Mouse (Mus musculus) liver, adult 2 months (tissue): ENCODE measurements around the gene Stat3. TPM values are rescaled to one million over a fixed set of nuclear protein-coding genes. Genes with fewer than 3 reads are reported as not detected.

Experiments used
- DNase-seq: peaks from one replicate; pipeline ENCODE4 v3.0.0-alpha.2; 2011; ENCODE audit warnings: low read depth, low spot score; ENCODE audit errors: extremely low read depth
- H3K27ac ChIP-seq: fragments of 200-500 bp; replicated peaks from 2 replicates; pipeline ENCODE4 v1.5.1; 2012; ENCODE audit warnings: low read depth, mild to moderate bottlenecking, control low read depth, inconsistent platforms, low read length; ENCODE audit not compliant: insufficient read depth
- H3K27me3 ChIP-seq: fragments of 200-500 bp; 2 replicates; pipeline ENCODE4 v1.6.1; 2012; ENCODE audit warnings: mild to moderate bottlenecking, moderate library complexity, low read length, inconsistent platforms; ENCODE audit not compliant: control insufficient read depth, insufficient read depth
- H3K36me3 ChIP-seq: fragments of 200-500 bp; 2 replicates; pipeline ENCODE4 v1.6.1; 2012; ENCODE audit warnings: low read length, inconsistent platforms; ENCODE audit not compliant: control insufficient read depth, insufficient read depth
- H3K4me1 ChIP-seq: fragments of 200-500 bp; 2 replicates; pipeline ENCODE4 v1.6.1; 2011; ENCODE audit warnings: low read length; ENCODE audit not compliant: control insufficient read depth, insufficient read depth
- H3K4me3 ChIP-seq: fragments of 200-500 bp; 2 replicates; pipeline ENCODE4 v1.5.1; 2011; ENCODE audit warnings: low read depth, mild to moderate bottlenecking, control low read depth, low read length, moderate library complexity; ENCODE audit not compliant: insufficient read depth
- H3K79me2 ChIP-seq: fragments of 200-500 bp; 2 replicates; pipeline ENCODE4 v1.6.1; 2012; ENCODE audit warnings: inconsistent platforms, mild to moderate bottlenecking, low read length, moderate library complexity; ENCODE audit not compliant: control insufficient read depth, insufficient read depth
- H3K9ac ChIP-seq: fragments of 200-500 bp; 2 replicates; pipeline ENCODE4 v1.6.1; 2012; ENCODE audit warnings: low read depth, mild to moderate bottlenecking, control low read depth, inconsistent platforms, low read length
- CTCF ChIP-seq: fragments of 200-500 bp; IDR thresholded peaks from 2 replicates; pipeline ENCODE4 v1.5.1; 2011; ENCODE audit warnings: low read depth, low read length, control low read depth
- POLR2A ChIP-seq: fragments of 200-500 bp; IDR thresholded peaks from 2 replicates; pipeline ENCODE4 v1.6.1; 2011; ENCODE audit warnings: low read length, control low read depth; ENCODE audit not compliant: insufficient read depth; ENCODE audit errors: extremely low read depth
- WGBS: fragments of 180-500 bp; shearing (Covaris S2); methylation state at CpG from one replicate; pipeline ENCODE4 v1.1.7; 2018; 5-methylcytosine and 5-hydroxymethylcytosine counted together
- polyA plus RNA-seq: library from polyadenylated mRNA; depleted of rRNA; stranded (reverse); fragments of >200 nt; gene quantifications from 2 replicates; pipeline ENCODE4 v1.2.3, GENCODE M21; 2012
- total RNA-seq: library from RNA; depleted of rRNA; stranded (reverse); fragments of >200 nt; gene quantifications from 2 replicates; pipeline ENCODE4 v1.2.3, GENCODE M21; 2014

The Stat3 gene
- total and polyA plus RNA-seq, 2 experiments = 58.5 to 60.4 TPM

GRCm38 (mm10) chr11:100904580-100905351 lies 34.6 kb downstream of the Stat3 start:
- Histone ChIP-seq H3K4me1 (peaks cover 4% of the 10 kb centered on the region; the same call in 1 of the 2 replicates), H3K27me3 (no peaks in the 10 kb centered on the region), H3K27ac (no peak overlapping the region), H3K79me2 (no peaks in the 10 kb centered on the region; the same call in 1 of the 2 replicates), H3K9ac (no peak overlapping the region), H3K36me3 (peaks cover 80% of the 10 kb centered on the region), H3K4me3 (no peak overlapping the region)
- 80% methylated on average over 15 of the region's 20 CpGs for WGBS
- TF ChIP-seq POLR2A (no peak), CTCF (no peak)
- DNase-seq = no peak

- H3K27me3 ChIP-seq = no peaks in the 10 kb centered on the region
- H3K36me3 ChIP-seq = peaks cover 61% of the 10 kb centered on the region
- H3K9ac ChIP-seq = no peak overlapping the region
- H3K27ac ChIP-seq = no peak overlapping the region
- no peak overlapping the region for H3K4me3 ChIP-seq
- DNase-seq = no peak
- no peaks in the 10 kb centered on the region for H3K79me2 ChIP-seq
- H3K4me1 ChIP-seq = no peaks in the 10 kb centered on the region
- WGBS = 91% methylated on average over 16 of the region's 16 CpGs
- TF ChIP-seq POLR2A (no peak), CTCF (no peak)
Measured at GRCm38 (mm10) chr11:100898441-100899199, 40.7 kb downstream of the Stat3 start.

- TF ChIP-seq CTCF (no peak), POLR2A (no peak)
- H3K27ac ChIP-seq = no peak overlapping the region
- H3K9ac ChIP-seq = no peak overlapping the region
- no peaks in the 10 kb centered on the region for H3K79me2 ChIP-seq
- no peaks in the 10 kb centered on the region for H3K27me3 ChIP-seq
- no peak overlapping the region for H3K4me3 ChIP-seq
- DNase-seq = no peak
- H3K4me1 ChIP-seq = no peaks in the 10 kb centered on the region
- WGBS = 77% methylated on average over 7 of the region's 7 CpGs
- H3K36me3 ChIP-seq = peaks cover 61% of the 10 kb centered on the region
Measured at GRCm38 (mm10) chr11:100897294-100898231, 41.8 kb downstream of the Stat3 start.

- no peaks in the 10 kb centered on the region for H3K27me3 ChIP-seq
- no peak overlapping the region for H3K27ac ChIP-seq
- H3K36me3 ChIP-seq = peaks cover 59% of the 10 kb centered on the region
- no peak for DNase-seq
- WGBS = 65% methylated on average over 10 of the region's 10 CpGs
- H3K4me3 ChIP-seq = no peak overlapping the region
- H3K9ac ChIP-seq = no peak overlapping the region
- no peaks in the 10 kb centered on the region for H3K4me1 ChIP-seq
- H3K79me2 ChIP-seq = no peaks in the 10 kb centered on the region
- TF ChIP-seq CTCF (no peak), POLR2A (no peak)
Measured at GRCm38 (mm10) chr11:100896078-100896477, 43.3 kb downstream of the Stat3 start.

- Histone ChIP-seq H3K36me3 (peaks cover 62% of the 10 kb centered on the region), H3K4me1 (no peaks in the 10 kb centered on the region), H3K27ac (no peak overlapping the region), H3K9ac (no peak overlapping the region), H3K4me3 (no peak overlapping the region), H3K27me3 (no peaks in the 10 kb centered on the region), H3K79me2 (no peaks in the 10 kb centered on the region)
- WGBS = 80% methylated on average over 9 of the region's 9 CpGs
- no peak for TF ChIP-seq POLR2A
- no peak for TF ChIP-seq CTCF
- DNase-seq = no peak
Measured at GRCm38 (mm10) chr11:100894146-100894918, 45.0 kb downstream of the Stat3 start.
